ENCODE assay signal across 8 mouse cellular contexts in genomic region chr15:11407381-11407780, GRCm38 (mm10). TPM values are rescaled to one million over a fixed set of nuclear protein-coding genes. Genes with fewer than 3 reads are reported as not detected.
A peak's percentile ranks its signal among the peaks of the same experiment; 100 is the strongest.
DNase-seq lines count a peak whose midpoint lies in the region; ATAC-seq and TF ChIP-seq lines count a peak whose summit lies in the region.

No protein-coding gene starts in this region.

- no peak overlapping the region for H3K27ac ChIP-seq in forebrain, embryonic 16.5 days (ENCODE audit: low read length)
- H3K27ac ChIP-seq in kidney, embryonic 15.5 days = no peak overlapping the region

- no peaks in the 10 kb centered on the region for H3K9me3 ChIP-seq in forebrain, embryonic 16.5 days (ENCODE audit: control insufficient read depth, low read length)
- H3K9me3 ChIP-seq in kidney, embryonic 15.5 days (replicated peaks) = no peaks in the 10 kb centered on the region

- no peaks in the 10 kb centered on the region for H3K4me1 ChIP-seq in forebrain, embryonic 16.5 days (replicated peaks; ENCODE audit: control insufficient read depth, insufficient read depth, low read length)
- H3K4me1 ChIP-seq in kidney, embryonic 15.5 days = no peaks in the 10 kb centered on the region
- H3K4me1 ChIP-seq in lung, adult 2 months (ENCODE audit: control insufficient read depth, insufficient read depth, low read length) = no peaks in the 10 kb centered on the region; the same call in 1 of the 2 replicates

- peak; percentile 59 for TF ChIP-seq CTCF in lung, adult 2 months (IDR thresholded peaks at IDR 0.05; ENCODE audit: insufficient read depth, low read length)

- 15% methylated on average over 8 of the region's 8 CpGs for WGBS in forebrain, embryonic 16.5 days
- 10% methylated on average over 8 of the region's 8 CpGs for WGBS in kidney, embryonic 15.5 days
- WGBS in lung, adult 2 months = 7% methylated on average over 8 of the region's 8 CpGs

- H3K4me2 ChIP-seq in forebrain, embryonic 16.5 days (ENCODE audit: low read length) = no peak overlapping the region
- H3K4me2 ChIP-seq in kidney, embryonic 15.5 days = no peak overlapping the region

- no peak overlapping the region for H3K4me3 ChIP-seq in forebrain, embryonic 16.5 days (replicated peaks; ENCODE audit: low read length)
- no peak overlapping the region for H3K4me3 ChIP-seq in kidney, embryonic 15.5 days (replicated peaks)
- H3K4me3 ChIP-seq in lung, adult 2 months (replicated peaks; ENCODE audit: extremely low read depth, low read depth, low read length) = no peak overlapping the region

- TF ChIP-seq POLR2A in lung, adult 2 months (IDR thresholded peaks at IDR 0.05; ENCODE audit: borderline replicate concordance, extremely low read depth, low read depth, low read length) = no peak

- ATAC-seq in CD4-positive, CD25-positive, alpha-beta regulatory T cell, adult 4 months = peak; percentile 92
- ATAC-seq in forebrain, embryonic 16.5 days = peak; percentile 57; the same call in 1 of the 2 replicates
- ATAC-seq in kidney, embryonic 15.5 days (replicated peaks; ENCODE audit: low FRiP score) = 0 out of 2 replicates have a peak, but pooled peaks have one; percentile 18

- DNase-seq in adrenal gland, adult 18-20 months (ENCODE audit: low spot score in 2 of 2) = peak; percentile 36 to 37
- no peak for DNase-seq in adrenal gland, adult 8-10 months
- DNase-seq in c-Kit-positive CD71-negative TER-119-negative erythroid progenitor cells, embryonic 14.5 days (ENCODE audit: low read depth) = peak; percentile 73
- DNase-seq in lung, adult 2 months = peak; percentile 16
- peak; percentile 25 for DNase-seq in ovary, postnatal 36 days (ENCODE audit: low spot score)

- H3K9ac ChIP-seq in forebrain, embryonic 16.5 days (replicated peaks; ENCODE audit: low read depth, low read length) = no peak overlapping the region
- no peak overlapping the region for H3K9ac ChIP-seq in kidney, embryonic 15.5 days

- no peaks in the 10 kb centered on the region for H3K36me3 ChIP-seq in forebrain, embryonic 16.5 days (ENCODE audit: control insufficient read depth, insufficient read depth)
- no peaks in the 10 kb centered on the region for H3K36me3 ChIP-seq in kidney, embryonic 15.5 days

- no peaks in the 10 kb centered on the region for H3K27me3 ChIP-seq in forebrain, embryonic 16.5 days (replicated peaks; ENCODE audit: control insufficient read depth, insufficient read depth, low read length)
- peaks cover 5% of the 10 kb centered on the region; the same call in 1 of the 2 replicates for H3K27me3 ChIP-seq in kidney, embryonic 15.5 days

RNA-seq across cellular contexts. Expression of gene Tars, which starts 7.9 kb away (rescaled TPM):
- 10 to 100 TPM; 38.3 to 54.8 TPM for total RNA-seq in adrenal gland, adult 18-20 months (2021)
- 10 to 100 TPM; 40.3 to 47.6 (median 46.6) TPM for total RNA-seq in adrenal gland, adult 8-10 months (2022)
- polyA plus RNA-seq in CD4-positive, CD25-positive, alpha-beta regulatory T cell, adult 4 months (2017; shearing (Covaris generic)) = 10 to 100 TPM; 66.8 to 85.7 TPM
- polyA plus RNA-seq in forebrain, embryonic 16.5 days (2015; fragmentation: Nextera tagmentation; extraction: Ambion mirVana) = 52.6 and 57.6 TPM in 2 replicates
- 62.9 and 63.8 TPM in 2 replicates for polyA plus RNA-seq in kidney, embryonic 15.5 days (2015; fragmentation: Nextera tagmentation; extraction: Ambion mirVana)
- 8.7 and 13.0 TPM in 2 replicates for polyA plus RNA-seq in lung, adult 2 months (2012; rRNA removed)

Comparison
In these comparisons a context has a peak if more than half of its experiments do, and no peak if none do; other contexts are left out.
1. ATAC-seq: peak in every context shown above with its lines; median percentile 92 in CD4-positive, CD25-positive, alpha-beta regulatory T cell, adult 4 months; 57 in forebrain, embryonic 16.5 days; 18 in kidney, embryonic 15.5 days.